Mouse (Mus musculus) cerebellum, postnatal 4 days (tissue): ENCODE data around the gene Bbs7.
A peak's percentile ranks its signal among the peaks of the same experiment; 100 is the strongest.

ENCODE experiments used
- DNase-seq, 2 experiments: peaks; one replicate each; pipeline ENCODE4 v3.0.0; 2022; ENCODE audit warnings: low spot score in 2 of 2, mixed read lengths in 1 of 2

The Bbs7 gene

DNA sequence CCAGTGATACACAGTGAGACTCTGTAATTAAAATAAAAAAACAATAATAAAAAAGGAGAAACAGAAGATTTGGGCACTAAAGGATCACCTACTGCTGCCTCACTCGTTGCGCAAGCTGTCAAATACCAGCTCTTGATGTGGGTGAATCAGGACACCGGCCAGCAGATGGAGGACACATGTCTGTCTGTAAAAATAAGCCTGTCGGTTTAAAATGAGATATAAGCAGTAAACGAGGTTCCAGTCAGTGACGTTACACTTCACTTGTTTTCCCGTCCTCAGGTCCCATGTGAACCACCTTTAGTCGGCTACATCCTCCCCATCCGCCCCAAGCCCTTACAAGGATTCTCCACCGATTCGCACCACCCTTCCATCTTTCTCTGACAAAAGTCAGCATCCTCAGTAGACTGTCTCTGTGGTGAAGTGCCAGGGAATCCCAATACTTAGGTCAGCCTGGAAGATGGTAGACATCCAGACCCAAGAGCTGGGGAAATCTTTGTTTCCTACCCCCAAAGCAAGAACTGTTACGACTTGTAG is 61.4 kb downstream of the Bbs7 start:
- peak in 1 of 2 experiments; percentile 10 for DNase-seq

DNA sequence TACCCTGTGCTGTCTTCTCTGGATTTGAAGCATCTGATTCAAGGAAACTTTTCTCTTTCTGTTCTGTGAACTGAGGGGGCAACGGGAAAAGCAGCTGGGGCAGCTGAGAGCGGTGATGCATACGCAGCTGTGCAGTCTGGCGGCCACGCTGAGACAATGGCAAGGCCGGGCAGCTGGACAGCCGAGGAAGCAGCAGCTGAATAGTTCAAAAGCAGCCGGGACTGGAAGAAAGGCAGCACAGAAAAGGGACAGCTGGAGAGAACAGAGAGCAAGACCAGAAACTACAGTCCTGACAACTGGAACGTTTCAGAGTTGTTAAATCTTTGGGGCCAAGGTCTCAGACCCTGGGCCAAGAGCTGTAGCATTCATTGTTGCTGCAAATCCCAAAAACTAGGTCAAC is 61.9 kb downstream of the Bbs7 start:
- peak in 1 of 2 experiments; percentile 22 for DNase-seq

DNA sequence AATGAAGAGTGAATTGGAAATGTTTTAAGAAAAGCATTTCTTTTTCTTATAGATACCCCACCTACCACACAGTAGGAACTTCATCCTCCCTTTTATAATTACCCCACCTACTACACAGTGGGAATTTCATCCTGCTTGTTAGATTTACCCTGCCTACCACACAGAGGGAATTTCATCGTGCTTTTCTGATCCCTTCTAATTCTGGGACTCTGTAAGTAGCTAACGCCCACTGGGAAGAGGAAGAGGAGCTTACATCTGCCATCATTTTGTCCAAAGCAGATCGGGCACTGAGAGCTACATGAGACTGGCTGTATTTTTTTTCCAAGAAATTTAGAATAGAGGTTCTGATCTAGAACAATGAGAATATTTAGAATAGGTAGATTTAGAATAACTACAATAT is 68.3 kb downstream of the Bbs7 start:
- DNase-seq, result no peak

DNA sequence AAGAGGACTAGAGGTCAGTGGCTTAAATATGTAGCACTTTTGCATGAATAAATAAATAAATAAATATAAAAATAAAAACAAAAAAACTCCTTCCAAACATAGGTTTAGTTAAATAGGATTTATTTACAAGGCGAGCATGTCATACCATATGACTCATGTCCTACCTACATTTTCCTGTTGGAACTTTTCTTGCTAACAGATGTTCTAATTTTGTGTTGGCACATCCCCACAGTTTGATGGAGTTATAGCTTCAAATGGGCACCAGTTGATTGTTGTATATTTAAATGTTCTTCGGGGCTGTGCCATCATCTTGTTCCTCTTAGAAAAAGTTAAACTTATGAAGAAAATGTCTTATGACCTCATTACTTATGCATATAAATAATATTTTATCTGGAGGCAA is 71.9 kb downstream of the Bbs7 start:
- no peak for DNase-seq

DNA sequence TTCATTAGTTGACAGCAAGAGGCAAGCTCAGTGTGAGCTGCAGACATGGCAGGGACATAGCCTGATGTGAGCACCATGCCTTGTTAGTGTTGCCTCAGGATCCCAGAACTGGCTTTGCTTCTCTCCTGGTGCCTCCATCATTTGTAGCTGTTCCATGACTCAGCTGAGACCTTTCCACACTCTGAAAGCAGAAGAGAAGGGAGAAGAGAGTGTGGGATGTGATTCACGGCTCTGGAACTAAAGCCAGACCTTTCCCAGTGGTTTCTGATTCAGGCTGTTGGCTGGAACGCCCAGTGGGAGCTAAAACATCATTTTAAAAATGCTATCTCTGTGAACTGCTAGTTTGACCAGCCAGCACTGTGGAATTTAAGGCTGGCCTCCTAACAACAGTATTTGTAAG is 72.5 kb downstream of the Bbs7 start:
- DNase-seq, result no peak

DNA sequence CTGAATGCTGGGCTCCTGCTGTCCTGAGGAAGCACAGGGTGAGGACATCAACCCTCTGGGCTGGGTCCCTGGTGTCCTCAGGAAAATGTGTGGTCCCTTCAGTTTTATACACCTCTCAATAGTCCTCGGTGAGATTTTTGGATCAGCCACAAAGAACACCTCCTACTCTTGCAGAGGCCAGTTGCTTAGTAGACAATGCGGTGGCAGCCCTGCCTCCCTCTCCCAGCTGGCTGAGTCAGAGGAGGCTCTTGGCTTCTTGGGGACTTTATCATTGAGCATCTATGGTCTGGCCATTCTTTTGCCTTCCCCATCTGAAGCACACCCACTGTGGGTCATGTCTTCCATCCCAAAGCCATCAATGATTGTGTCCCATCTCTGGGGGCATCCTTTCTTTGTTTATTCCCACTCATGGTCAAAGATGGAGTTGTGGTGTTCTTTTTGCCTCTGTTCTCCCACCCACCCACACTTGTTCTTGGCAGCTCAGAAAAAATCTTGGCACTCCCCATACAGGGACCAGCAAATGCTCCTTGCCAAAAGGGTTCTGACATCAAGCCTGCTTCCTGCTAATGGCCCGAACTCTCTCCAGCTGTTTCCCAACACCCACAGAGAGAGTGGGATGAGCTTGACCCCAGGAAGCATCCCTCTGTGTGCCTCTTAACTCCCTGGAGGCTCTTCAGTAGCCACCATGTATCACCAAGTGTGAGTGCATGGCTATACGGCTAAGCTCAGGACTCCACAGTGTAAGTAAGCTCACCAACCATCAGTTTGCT is 75.4 kb downstream of the Bbs7 start:
- DNase-seq, result no peak

DNA sequence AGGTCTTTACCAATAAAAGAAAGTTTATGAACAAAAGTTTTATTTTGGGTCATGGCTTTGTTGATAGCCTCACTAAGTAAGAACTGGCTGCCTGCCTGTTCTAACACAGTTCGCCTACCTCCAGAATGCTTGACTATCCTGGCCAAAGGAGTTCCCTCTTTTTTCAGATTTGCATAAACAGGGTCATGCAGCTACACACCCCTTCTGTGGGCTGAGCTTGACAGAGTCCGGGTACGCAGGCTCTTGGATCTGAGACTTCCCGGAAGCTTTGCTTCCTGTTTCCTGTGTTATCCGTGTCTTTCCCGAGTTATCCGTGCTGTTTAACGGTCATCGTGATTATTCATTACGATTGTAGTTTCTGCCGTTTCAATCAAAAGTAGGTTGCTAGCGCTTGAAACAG is 77.2 kb downstream of the Bbs7 start:
- DNase-seq, result no peak

DNA sequence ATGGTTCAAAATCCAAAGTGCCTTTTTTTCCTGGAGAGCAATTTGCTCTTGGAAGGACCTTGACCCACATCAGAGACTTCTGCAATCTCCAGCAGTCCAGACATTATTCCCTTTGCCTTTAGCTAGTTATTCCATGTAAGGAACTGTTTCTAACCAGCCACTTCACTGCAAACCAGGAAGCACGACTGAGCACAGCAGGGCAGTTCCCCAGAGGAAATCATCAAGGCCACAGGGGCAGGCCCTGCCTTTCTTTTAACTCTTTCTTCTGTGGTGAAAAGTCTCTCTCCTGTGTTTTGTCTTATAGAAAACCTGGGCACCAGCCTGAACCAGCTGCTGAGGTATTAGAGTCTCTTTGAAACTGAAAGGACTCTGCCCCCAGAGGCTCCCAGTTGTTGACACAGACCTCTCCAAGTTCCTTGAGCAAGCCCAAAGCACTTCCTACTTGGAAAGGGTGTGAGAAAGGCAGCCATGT is 80.0 kb downstream of the Bbs7 start:
- no peak for DNase-seq

DNA sequence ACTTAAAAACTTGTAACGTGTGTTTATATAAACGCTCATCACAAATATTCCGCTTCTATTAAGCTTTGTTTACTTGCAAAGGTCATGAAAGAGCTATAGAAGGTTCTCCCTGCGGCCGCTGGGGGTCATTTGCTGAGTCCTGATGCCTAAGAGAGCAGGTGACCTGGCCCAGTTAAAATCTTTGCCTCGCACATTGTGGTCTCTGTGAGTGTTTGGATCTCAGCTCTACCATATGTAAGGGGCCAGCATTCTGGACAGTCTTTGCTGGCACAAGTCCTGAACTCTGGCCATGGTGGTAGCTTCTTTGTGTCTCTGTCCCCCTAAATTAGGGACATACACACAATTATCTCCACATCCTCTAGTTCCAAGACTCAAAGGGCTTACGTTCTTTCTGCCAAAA is 80.5 kb downstream of the Bbs7 start:
- DNase-seq, result no peak

DNA sequence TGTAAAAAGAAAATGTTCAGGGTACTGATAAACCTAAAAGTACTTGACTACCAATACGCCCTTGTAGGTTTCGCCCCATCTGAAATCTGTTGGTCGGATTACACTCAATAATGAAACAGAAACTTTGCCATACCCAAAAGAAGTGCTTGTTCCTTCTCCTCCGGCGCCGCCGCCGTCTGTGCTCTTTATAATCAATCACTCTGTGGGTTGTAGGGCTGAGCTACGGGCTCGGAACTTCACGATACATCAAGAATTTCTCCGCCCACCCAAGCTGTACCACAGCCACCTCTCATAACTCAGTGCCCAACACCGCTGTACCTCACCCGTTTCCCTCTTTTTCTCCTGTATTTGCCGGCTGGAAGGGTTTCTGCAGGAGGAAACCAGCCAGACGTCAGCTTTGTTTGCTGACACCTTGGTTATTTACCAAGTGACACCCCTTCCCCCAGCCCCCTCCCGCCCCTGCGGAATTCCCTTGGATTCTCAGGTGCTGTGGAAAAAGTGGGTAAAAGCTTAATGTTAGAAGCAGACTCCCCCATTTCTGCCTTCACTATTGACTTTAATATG is 81.2 kb downstream of the Bbs7 start:
- DNase-seq, result no peak

DNA sequence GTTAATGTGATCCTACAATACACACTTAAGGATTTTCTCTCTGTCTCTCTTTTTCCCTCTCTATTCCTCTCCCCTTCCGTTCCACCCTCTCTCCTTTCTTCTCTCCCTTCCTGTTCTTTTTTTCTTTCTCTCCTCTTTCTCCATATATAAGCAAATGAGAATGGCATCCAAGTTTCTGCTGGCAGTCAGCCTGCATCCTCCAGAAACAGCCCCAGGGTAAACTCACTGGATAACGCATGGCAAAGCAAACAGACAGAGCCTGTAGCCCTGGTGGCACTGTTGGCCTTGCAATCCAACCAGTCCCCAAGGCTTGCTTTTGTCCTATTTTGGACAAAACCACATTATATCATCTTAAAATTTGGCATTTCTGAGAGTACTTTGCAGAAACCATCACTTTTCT is 82.0 kb downstream of the Bbs7 start:
- DNase-seq, result no peak

DNA sequence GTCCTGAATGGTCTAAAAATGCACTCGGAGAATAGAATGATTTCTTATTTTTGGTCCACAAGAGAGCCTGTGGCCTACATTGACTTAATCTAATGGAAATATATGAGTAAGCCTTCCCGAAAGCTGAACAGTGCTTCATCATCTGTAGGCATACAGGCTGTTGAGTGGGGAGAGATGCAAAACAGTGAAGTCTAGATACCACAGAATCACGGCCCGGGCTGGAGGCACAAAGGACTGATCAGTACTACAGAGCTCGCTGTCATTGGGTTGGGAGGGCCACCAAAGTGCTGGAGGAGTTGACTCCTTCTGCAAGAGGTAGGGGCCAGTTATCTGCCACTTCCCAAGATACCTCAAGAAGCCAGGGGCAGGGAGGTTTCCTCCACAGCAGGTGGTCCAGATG is 82.5 kb downstream of the Bbs7 start:
- no peak for DNase-seq

DNA sequence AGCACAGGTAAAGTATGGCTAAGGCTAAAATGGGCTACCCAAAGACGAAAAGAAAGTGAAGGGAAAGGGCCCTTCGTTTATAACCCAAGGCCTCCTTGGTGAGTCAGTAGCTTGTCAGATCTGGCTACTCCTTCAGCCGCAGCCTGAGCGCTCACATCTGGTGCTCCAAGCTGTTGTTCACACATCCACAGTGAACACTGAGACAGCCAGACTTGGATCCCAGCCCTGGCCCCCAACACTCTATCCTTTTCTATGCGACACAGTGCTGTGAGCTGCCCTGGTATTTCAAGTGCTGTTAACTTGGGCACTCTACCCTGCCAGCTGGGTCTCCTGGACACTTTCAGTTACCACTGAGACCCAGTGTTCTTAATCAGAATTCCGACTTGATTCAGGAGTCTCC is 82.9 kb downstream of the Bbs7 start:
- DNase-seq, result no peak

DNA sequence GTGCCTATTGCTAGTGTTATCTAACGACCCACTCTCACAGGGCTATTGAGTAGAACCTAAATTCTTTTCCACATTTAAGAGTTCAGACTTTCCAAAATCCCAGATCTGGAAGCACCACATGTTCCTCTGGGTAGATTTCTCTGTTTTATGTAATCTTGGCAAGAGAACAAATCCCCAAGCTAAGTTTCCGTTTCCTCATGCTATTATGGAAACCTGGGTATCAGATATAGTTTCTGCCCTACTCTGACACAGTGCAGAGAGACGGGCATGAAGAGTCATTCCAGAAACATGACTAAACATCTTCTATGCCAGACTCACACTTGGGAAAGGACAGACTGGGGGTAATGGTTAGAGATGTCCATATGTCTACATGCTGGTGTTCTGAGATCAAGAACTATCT is 88.8 kb downstream of the Bbs7 start:
- DNase-seq, result no peak
